Mouse (Mus musculus) cortical plate, adult 2 months (tissue): Measurements from ENCODE around the gene Hfm1.

Experiments used
- CTCF ChIP-seq: fragments of 200-500 bp; IDR thresholded peaks from 2 replicates; pipeline ENCODE4 v1.5.1; 2011; ENCODE audit warnings: mild to moderate bottlenecking, control low read depth, low read length; ENCODE audit not compliant: insufficient read depth; ENCODE audit errors: extremely low read depth
- POLR2A ChIP-seq: fragments of 200-500 bp; IDR thresholded peaks from 2 replicates; pipeline ENCODE4 v1.6.1; 2011; ENCODE audit warnings: mild to moderate bottlenecking, low read length, control low read depth; ENCODE audit not compliant: insufficient read depth; ENCODE audit errors: extremely low read depth

DNA sequence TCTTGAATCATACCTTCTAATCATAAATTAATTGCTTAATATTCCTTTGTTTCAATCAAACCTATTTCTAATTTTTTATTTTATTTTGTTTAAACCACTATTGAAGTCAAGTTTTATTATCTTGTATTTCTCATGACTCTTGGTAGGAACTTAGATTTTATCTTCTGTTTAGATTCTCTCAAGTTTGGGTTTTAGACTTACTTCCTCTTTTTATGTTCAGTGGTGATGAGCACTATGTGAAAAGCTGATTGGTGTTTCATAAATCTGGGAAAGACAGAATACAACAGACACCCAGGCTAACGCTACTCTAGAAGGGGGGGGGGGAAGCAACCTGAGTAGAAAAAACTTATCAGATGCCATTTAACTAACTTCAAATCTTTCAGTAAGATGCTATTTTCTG is 49.7 kb downstream of the Hfm1 start:
- no peak for TF ChIP-seq POLR2A
- no peak for TF ChIP-seq CTCF
